Mouse (Mus musculus) ES-Bruce4 (cell line): ENCODE results near the gene Pgs1.

ENCODE experiments used
- CTCF ChIP-seq: IDR thresholded peaks from one replicate; pipeline ENCODE4 v1.8.1; 2011; ENCODE audit warnings: low read depth, low read length
- EP300 ChIP-seq: IDR thresholded peaks from 2 replicates; pipeline ENCODE4 v1.6.1; 2011; ENCODE audit warnings: low read depth, low read length; ENCODE audit not compliant: insufficient read depth
- POLR2A ChIP-seq: IDR thresholded peaks from one replicate; pipeline ENCODE4 v1.8.1; 2011; ENCODE audit warnings: low read length; ENCODE audit not compliant: insufficient read depth

DNA sequence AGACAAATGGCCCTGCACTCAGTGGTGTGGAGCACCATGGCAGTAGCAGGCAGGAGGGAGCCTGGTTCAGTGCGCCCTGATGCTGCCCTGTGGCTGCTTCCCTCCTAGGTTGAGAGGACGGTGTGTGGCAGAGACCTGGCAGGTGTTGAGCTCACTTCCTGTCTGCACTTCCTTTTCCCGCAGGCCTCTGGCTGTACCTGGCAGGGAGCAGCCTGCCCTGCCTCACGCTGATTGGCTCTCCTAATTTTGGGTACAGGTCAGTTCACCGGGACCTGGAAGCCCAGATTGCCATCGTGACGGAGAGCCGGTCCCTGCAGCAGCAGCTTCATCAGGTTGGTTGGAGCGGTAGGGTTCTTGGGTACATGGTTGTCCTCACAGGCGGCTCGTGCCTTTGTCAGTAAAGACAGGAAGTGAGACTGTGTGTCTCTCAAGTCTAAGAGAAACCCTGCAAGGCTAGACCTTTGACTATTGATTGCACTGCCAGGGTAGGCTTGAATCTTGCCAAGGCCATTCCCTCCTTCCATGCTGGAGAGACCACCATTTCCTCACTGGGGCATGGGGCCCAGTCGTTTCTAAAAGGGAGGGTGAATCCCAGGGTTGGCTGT lies 28.4 kb downstream of the Pgs1 start:
- TF ChIP-seq CTCF (no peak), POLR2A (no peak), EP300 (no peak)
